19 mouse cellular contexts compared by ENCODE assay signal in the genomic region with DNA sequence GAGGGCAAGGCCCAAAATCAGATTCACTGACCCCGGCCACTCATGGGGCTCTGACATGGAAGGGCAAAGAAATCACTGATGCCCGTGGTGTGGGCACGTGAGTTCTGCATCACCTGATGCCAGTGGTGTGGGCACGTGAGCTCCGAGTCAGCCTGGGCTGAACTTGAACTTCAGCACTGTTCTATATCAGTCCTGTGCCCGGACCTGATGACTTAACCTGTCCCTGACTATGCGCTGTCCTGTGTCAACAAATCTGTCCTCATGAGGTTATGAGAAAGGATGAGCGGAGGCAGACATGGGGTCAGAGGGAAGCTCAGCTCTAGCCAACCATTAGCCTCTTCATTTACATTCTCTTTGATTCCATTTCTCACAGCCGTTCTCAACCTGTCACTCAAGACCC. TPM values are rescaled to one million over a fixed set of nuclear protein-coding genes. Genes with fewer than 3 reads are reported as not detected.
DNase-seq lines count a peak whose midpoint lies in the region; ATAC-seq and TF ChIP-seq lines count a peak whose summit lies in the region.
"Had no signal": no experiment of that assay in that cellular context is flagged by ENCODE, and none has a peak within 500 bp of the region (broad histone marks: within the 10 kb centered on the region; RNA-seq: fewer than 3 reads in every experiment).

No protein-coding gene starts in this region.

- peaks cover 33% of the 10 kb centered on the region for H3K4me1 ChIP-seq in hindbrain, embryonic 10.5 days (replicated peaks)
- no peaks in the 10 kb centered on the region for H3K4me1 ChIP-seq in hindbrain, postnatal 0 days (ENCODE audit: insufficient read depth, low read length)
- H3K4me1 ChIP-seq in liver, embryonic 16.5 days (ENCODE audit: control insufficient read depth, low read depth, low read length) = peaks cover 12% of the 10 kb centered on the region
- peaks cover 12% of the 10 kb centered on the region for H3K4me1 ChIP-seq in testis, adult 2 months (ENCODE audit: control insufficient read depth, insufficient read depth, low read length)
- H3K4me1 ChIP-seq: hindbrain, embryonic 15.5 days had no signal

- H3K27me3 ChIP-seq in hindbrain, embryonic 10.5 days (ENCODE audit: insufficient read depth, poor library complexity, severe bottlenecking) = no peaks in the 10 kb centered on the region
- H3K27me3 ChIP-seq in hindbrain, postnatal 0 days (ENCODE audit: insufficient read depth, low read length) = no peaks in the 10 kb centered on the region
- H3K27me3 ChIP-seq in liver, embryonic 16.5 days (ENCODE audit: control insufficient read depth, insufficient read depth, low read depth, low read length) = no peaks in the 10 kb centered on the region
- H3K27me3 ChIP-seq in testis, adult 2 months (ENCODE audit: control insufficient read depth, insufficient read depth, low read length) = no peaks in the 10 kb centered on the region
- H3K27me3 ChIP-seq: hindbrain, embryonic 12.5 days; hindbrain, embryonic 15.5 days had no signal

- ATAC-seq in hindbrain, postnatal 0 days = no peak
- ATAC-seq in liver, embryonic 16.5 days (ENCODE audit: low read depth) = peak; percentile 39; the same call in 1 of the 2 replicates
- ATAC-seq: forebrain, embryonic 13.5 days; forebrain, embryonic 16.5 days had no signal

- no peak overlapping the region for H3K4me3 ChIP-seq in hindbrain, embryonic 10.5 days
- H3K4me3 ChIP-seq in hindbrain, postnatal 0 days (ENCODE audit: low read length) = no peak overlapping the region
- no peak overlapping the region for H3K4me3 ChIP-seq in liver, embryonic 16.5 days (ENCODE audit: low read depth, low read length)
- H3K4me3 ChIP-seq in testis, adult 2 months (ENCODE audit: control insufficient read depth, low read depth, low read length) = peak overlapping the region; percentile 77
- H3K4me3 ChIP-seq: forebrain, embryonic 10.5 days; forebrain, embryonic 13.5 days; heart, adult 2 months; heart, embryonic 13.5 days; hindbrain, embryonic 12.5 days had no signal

- no peaks in the 10 kb centered on the region for H3K36me3 ChIP-seq in hindbrain, embryonic 10.5 days
- H3K36me3 ChIP-seq in hindbrain, postnatal 0 days (ENCODE audit: insufficient read depth, low read length) = no peaks in the 10 kb centered on the region
- H3K36me3 ChIP-seq in liver, embryonic 16.5 days (ENCODE audit: control insufficient read depth, insufficient read depth) = no peaks in the 10 kb centered on the region
- no peaks in the 10 kb centered on the region for H3K36me3 ChIP-seq in testis, adult 2 months (ENCODE audit: control insufficient read depth, insufficient read depth, low read length)
- H3K36me3 ChIP-seq: forebrain, embryonic 10.5 days; heart, embryonic 10.5 days; heart, embryonic 13.5 days; hindbrain, embryonic 12.5 days; hindbrain, embryonic 15.5 days had no signal

- H3K9me3 ChIP-seq in hindbrain, embryonic 10.5 days = no peaks in the 10 kb centered on the region
- no peaks in the 10 kb centered on the region for H3K9me3 ChIP-seq in hindbrain, postnatal 0 days (ENCODE audit: low read length)
- H3K9me3 ChIP-seq in liver, embryonic 16.5 days (replicated peaks; ENCODE audit: control insufficient read depth, low read length) = no peaks in the 10 kb centered on the region
- H3K9me3 ChIP-seq: forebrain, embryonic 13.5 days; heart, embryonic 10.5 days; hindbrain, embryonic 12.5 days; hindbrain, embryonic 15.5 days had no signal

- no peak overlapping the region for H3K4me2 ChIP-seq in hindbrain, postnatal 0 days (ENCODE audit: low read depth, low read length)
- H3K4me2 ChIP-seq in liver, embryonic 16.5 days (ENCODE audit: low read depth, low read length) = no peak overlapping the region

- 0 out of 2 replicates have a peak overlapping the region, but pooled peaks have one; percentile 2 for H3K27ac ChIP-seq in hindbrain, embryonic 10.5 days
- H3K27ac ChIP-seq in hindbrain, postnatal 0 days = no peak overlapping the region
- no peak overlapping the region for H3K27ac ChIP-seq in liver, embryonic 16.5 days (ENCODE audit: low read length)
- no peak overlapping the region for H3K27ac ChIP-seq in testis, adult 2 months (ENCODE audit: control insufficient read depth, insufficient read depth, low read depth, low read length)
- H3K27ac ChIP-seq: forebrain, embryonic 10.5 days; forebrain, embryonic 13.5 days; heart, adult 2 months; heart, embryonic 10.5 days; heart, embryonic 13.5 days; hindbrain, embryonic 12.5 days; hindbrain, embryonic 15.5 days had no signal

- TF ChIP-seq POLR2A in testis, adult 2 months (IDR thresholded peaks at IDR 0.05; ENCODE audit: control insufficient read depth, low read depth, low read length) = no peak

- no peak for DNase-seq in hindbrain, embryonic 10.5 days (ENCODE audit: low spot score)
- DNase-seq in hindbrain, postnatal 0 days (ENCODE audit: low spot score) = no peak
- DNase-seq in liver = no peak
- no peak for DNase-seq in testis, postnatal 10 days (ENCODE audit: low spot score)
- DNase-seq: B cell, adult 2 months; cerebellum, adult 11 months; cerebellum, adult 9-11 months; gastrocnemius, postnatal 10 days; gastrocnemius, postnatal 36 days; heart, adult 2 months had no signal

- 76% methylated on average over 9 of the region's 9 CpGs for WGBS in hindbrain, embryonic 10.5 days
- WGBS in hindbrain, postnatal 0 days = 81% methylated on average over 9 of the region's 9 CpGs
- 61% methylated on average over 9 of the region's 9 CpGs for WGBS in liver, embryonic 16.5 days (ENCODE audit: insufficient replicate concordance)

- TF ChIP-seq CTCF in hindbrain, postnatal 0 days (IDR thresholded peaks at IDR 0.05; ENCODE audit: low read depth) = no peak
- no peak for TF ChIP-seq CTCF in testis, adult 2 months (IDR thresholded peaks at IDR 0.05; ENCODE audit: control insufficient read depth, insufficient read depth, insufficient replicate concordance, low read depth, low read length)

- H3K9ac ChIP-seq in hindbrain, postnatal 0 days (replicated peaks; ENCODE audit: low read length) = no peak overlapping the region
- H3K9ac ChIP-seq in liver, embryonic 16.5 days (ENCODE audit: low read depth, low read length) = no peak overlapping the region
- H3K9ac ChIP-seq: forebrain, embryonic 13.5 days; heart, embryonic 13.5 days; hindbrain, embryonic 12.5 days had no signal

RNA-seq across cellular contexts. Expression of a gene that starts 15.5 kb away (rescaled TPM):
- polyA plus RNA-seq in hindbrain, embryonic 10.5 days (2016; fragmentation: Nextera tagmentation; extraction: Ambion mirVana) = 11.8 and 15.0 TPM in 2 replicates
- total RNA-seq in hindbrain, postnatal 0 days (2014; rRNA removed) = 32.7 and 35.0 TPM in 2 replicates
- polyA plus RNA-seq in hindbrain, postnatal 0 days (2015; fragmentation: Nextera tagmentation; extraction: Ambion mirVana) = 32.9 and 33.0 TPM in 2 replicates
- 0.71 and 0.76 TPM in 2 replicates for polyA plus RNA-seq in liver, embryonic 16.5 days (2015; fragmentation: Nextera tagmentation; extraction: Ambion mirVana)
- polyA plus RNA-seq in testis, adult 2 months (2012; rRNA removed) = 213 and 251 TPM in 2 replicates

RNA-seq across cellular contexts. Expression of a gene that starts 45.0 kb away (rescaled TPM):
- polyA plus RNA-seq in hindbrain, embryonic 10.5 days (2016; fragmentation: Nextera tagmentation; extraction: Ambion mirVana) = 168 and 202 TPM in 2 replicates
- 24.9 and 32.3 TPM in 2 replicates for total RNA-seq in hindbrain, postnatal 0 days (2014; rRNA removed)
- polyA plus RNA-seq in hindbrain, postnatal 0 days (2015; fragmentation: Nextera tagmentation; extraction: Ambion mirVana) = 78.5 and 82.9 TPM in 2 replicates
- polyA plus RNA-seq in liver, embryonic 16.5 days (2015; fragmentation: Nextera tagmentation; extraction: Ambion mirVana) = 106 and 116 TPM in 2 replicates
- 98.0 and 115 TPM in 2 replicates for polyA plus RNA-seq in testis, adult 2 months (2012; rRNA removed)
